Mouse (Mus musculus): ENCODE measurements around the gene Opcml. TPM values are rescaled to one million over a fixed set of nuclear protein-coding genes. Genes with fewer than 3 reads are reported as not detected.

The Opcml gene
- total and polyA plus RNA-seq, 2 experiments from 2014 or later = 71.2 to 128 TPM

- Histone ChIP-seq H3K27ac (ENCODE audit: low read depth, low read length) (no peak overlapping the region), H3K36me3 (ENCODE audit: insufficient read depth, low read length) (no peaks in the 10 kb centered on the region), H3K4me2 (ENCODE audit: low read depth, low read length, poor library complexity, severe bottlenecking) (no peak overlapping the region), H3K9ac (replicated peaks; ENCODE audit: low read length, poor library complexity, severe bottlenecking) (no peak overlapping the region), H3K9me3 (ENCODE audit: low read length) (no peaks in the 10 kb centered on the region), H3K27me3 (ENCODE audit: insufficient read depth, low read length) (no peaks in the 10 kb centered on the region), H3K4me3 (ENCODE audit: low read depth, low read length) (no peak overlapping the region), H3K4me1 (ENCODE audit: insufficient read depth, low read length) (no peaks in the 10 kb centered on the region)
- TF ChIP-seq CTCF (IDR thresholded peaks at IDR 0.05) = peak; percentile 83
- ATAC-seq (ENCODE audit: low FRiP score) (peak; percentile 68; the same call in 1 of the 2 replicates), DNase-seq (ENCODE audit: low spot score) (peak; percentile 79)
- WGBS = 57% methylated on average over 3 of the region's 3 CpGs
These were observed 407.1 kb downstream of the Opcml start for GRCm38 (mm10) chr9:28197631-28198030.

- H3K4me3 ChIP-seq (ENCODE audit: low read depth, low read length) = no peak overlapping the region
- 67% methylated on average over 5 of the region's 5 CpGs for WGBS
- no peaks in the 10 kb centered on the region for H3K4me1 ChIP-seq (ENCODE audit: insufficient read depth, low read length)
- no peak overlapping the region for H3K4me2 ChIP-seq (ENCODE audit: low read depth, low read length, poor library complexity, severe bottlenecking)
- DNase-seq (ENCODE audit: low spot score) (no peak), ATAC-seq (ENCODE audit: low FRiP score) (peak; percentile 7; the same call in 1 of the 2 replicates)
- H3K36me3 ChIP-seq (ENCODE audit: insufficient read depth, low read length) = no peaks in the 10 kb centered on the region
- no peaks in the 10 kb centered on the region for H3K27me3 ChIP-seq (ENCODE audit: insufficient read depth, low read length)
- H3K27ac ChIP-seq (ENCODE audit: low read depth, low read length) = no peak overlapping the region
- no peak for TF ChIP-seq CTCF (IDR thresholded peaks at IDR 0.05)
- H3K9me3 ChIP-seq (ENCODE audit: low read length) = no peaks in the 10 kb centered on the region
- no peak overlapping the region for H3K9ac ChIP-seq (replicated peaks; ENCODE audit: low read length, poor library complexity, severe bottlenecking)
These were observed 407.6 kb downstream of the Opcml start for GRCm38 (mm10) chr9:28198106-28198694.

- ATAC-seq (ENCODE audit: low FRiP score) = no peak
- WGBS = 60% methylated on average over 3 of the region's 3 CpGs
These were observed 416.9 kb downstream of the Opcml start for GRCm38 (mm10) chr9:28207441-28207840.

GRCm38 (mm10) chr9:28208696-28209095, 418.1 kb downstream of the Opcml start:
- Histone ChIP-seq H3K36me3 (ENCODE audit: insufficient read depth, low read length) (no peaks in the 10 kb centered on the region), H3K27me3 (ENCODE audit: insufficient read depth, low read length) (no peaks in the 10 kb centered on the region), H3K9ac (replicated peaks; ENCODE audit: low read length, poor library complexity, severe bottlenecking) (no peak overlapping the region), H3K4me1 (ENCODE audit: insufficient read depth, low read length) (no peaks in the 10 kb centered on the region), H3K4me3 (ENCODE audit: low read depth, low read length) (no peak overlapping the region), H3K4me2 (ENCODE audit: low read depth, low read length, poor library complexity, severe bottlenecking) (no peak overlapping the region), H3K9me3 (ENCODE audit: low read length) (no peaks in the 10 kb centered on the region), H3K27ac (ENCODE audit: low read depth, low read length) (no peak overlapping the region)
- WGBS = 94% methylated on average over 1 of the region's 1 CpGs
- DNase-seq (ENCODE audit: low spot score) = no peak
- no peak for ATAC-seq (ENCODE audit: low FRiP score)
- no peak for TF ChIP-seq CTCF (IDR thresholded peaks at IDR 0.05)

More at GRCm38 (mm10) chr9:28207441-28207840, 416.9 kb downstream of the Opcml start:
- Histone ChIP-seq H3K36me3 (ENCODE audit: insufficient read depth, low read length) (no peaks in the 10 kb centered on the region), H3K4me1 (ENCODE audit: insufficient read depth, low read length) (no peaks in the 10 kb centered on the region), H3K27me3 (ENCODE audit: insufficient read depth, low read length) (no peaks in the 10 kb centered on the region), H3K4me2 (ENCODE audit: low read depth, low read length, poor library complexity, severe bottlenecking) (no peak overlapping the region), H3K4me3 (ENCODE audit: low read depth, low read length) (no peak overlapping the region), H3K9me3 (ENCODE audit: low read length) (no peaks in the 10 kb centered on the region), H3K9ac (replicated peaks; ENCODE audit: low read length, poor library complexity, severe bottlenecking) (no peak overlapping the region), H3K27ac (ENCODE audit: low read depth, low read length) (no peak overlapping the region)
- no peak for TF ChIP-seq CTCF (IDR thresholded peaks at IDR 0.05)
- DNase-seq (ENCODE audit: low spot score) = peak; percentile 30

- DNase-seq (ENCODE audit: low spot score) (no peak), ATAC-seq (ENCODE audit: low FRiP score) (no peak)
- no peaks in the 10 kb centered on the region for H3K9me3 ChIP-seq (ENCODE audit: low read length)
- H3K4me1 ChIP-seq (ENCODE audit: insufficient read depth, low read length) = no peaks in the 10 kb centered on the region
- no peak overlapping the region for H3K4me2 ChIP-seq (ENCODE audit: low read depth, low read length, poor library complexity, severe bottlenecking)
- H3K27ac ChIP-seq (ENCODE audit: low read depth, low read length) = no peak overlapping the region
- WGBS = 17% methylated on average over 1 of the region's 1 CpGs
- H3K27me3 ChIP-seq (ENCODE audit: insufficient read depth, low read length) = no peaks in the 10 kb centered on the region
- no peak for TF ChIP-seq CTCF (IDR thresholded peaks at IDR 0.05)
- no peaks in the 10 kb centered on the region for H3K36me3 ChIP-seq (ENCODE audit: insufficient read depth, low read length)
- H3K9ac ChIP-seq (replicated peaks; ENCODE audit: low read length, poor library complexity, severe bottlenecking) = no peak overlapping the region
- no peak overlapping the region for H3K4me3 ChIP-seq (ENCODE audit: low read depth, low read length)
These were observed 421.3 kb downstream of the Opcml start for GRCm38 (mm10) chr9:28211877-28212276.

- DNase-seq (ENCODE audit: low spot score) = peak; percentile 40
These were observed 423.3 kb downstream of the Opcml start for GRCm38 (mm10) chr9:28213893-28214292.

More at GRCm38 (mm10) chr9:28213893-28214292, 423.3 kb downstream of the Opcml start:
- Histone ChIP-seq H3K27me3 (ENCODE audit: insufficient read depth, low read length) (no peaks in the 10 kb centered on the region), H3K9me3 (ENCODE audit: low read length) (no peaks in the 10 kb centered on the region), H3K9ac (replicated peaks; ENCODE audit: low read length, poor library complexity, severe bottlenecking) (no peak overlapping the region), H3K4me1 (ENCODE audit: insufficient read depth, low read length) (no peaks in the 10 kb centered on the region), H3K36me3 (ENCODE audit: insufficient read depth, low read length) (no peaks in the 10 kb centered on the region), H3K4me2 (ENCODE audit: low read depth, low read length, poor library complexity, severe bottlenecking) (no peak overlapping the region), H3K27ac (ENCODE audit: low read depth, low read length) (no peak overlapping the region), H3K4me3 (ENCODE audit: low read depth, low read length) (no peak overlapping the region)
- ATAC-seq (ENCODE audit: low FRiP score) = no peak
- no peak for TF ChIP-seq CTCF (IDR thresholded peaks at IDR 0.05)
- WGBS = 61% methylated on average over 4 of the region's 4 CpGs
